Mouse (Mus musculus) bone marrow macrophage, adult 2 months (primary cell): Measurements from ENCODE around the gene Iqcf4.

Source experiments
- CTCF ChIP-seq: IDR thresholded peaks from 2 replicates; pipeline ENCODE4 v1.5.1; 2012; ENCODE audit warnings: low read depth, mild to moderate bottlenecking, low read length, moderate library complexity
- POLR2A ChIP-seq: IDR thresholded peaks from 2 replicates; pipeline ENCODE4 v1.6.1; 2012; ENCODE audit warnings: mild to moderate bottlenecking, low read depth, low read length, borderline replicate concordance

GRCm38 (mm10) chr9:106592158-106592557, 21.4 kb upstream of the Iqcf4 start:
- TF ChIP-seq CTCF: no peak
- no peak for TF ChIP-seq POLR2A
